Mouse (Mus musculus) heart, adult 2 months (tissue): Measurements from ENCODE around the gene Poldip3. TPM values are rescaled to one million over a fixed set of nuclear protein-coding genes. Genes with fewer than 3 reads are reported as not detected.

ENCODE experiments used
- DNase-seq, 2 experiments: peaks; one replicate each; pipeline ENCODE4 v3.0.0; 2021
- H3K27ac ChIP-seq: fragments of 200-600 bp; 2 replicates; pipeline ENCODE4 v1.8.1; 2022
- H3K27me3 ChIP-seq: fragments of 200-500 bp; 2 replicates; pipeline ENCODE4 v1.6.1; 2012; ENCODE audit warnings: mild to moderate bottlenecking, low read length, inconsistent platforms, mixed read lengths; ENCODE audit not compliant: control insufficient read depth, insufficient read depth
- H3K36me3 ChIP-seq: fragments of 200-500 bp; 2 replicates; pipeline ENCODE4 v1.6.1; 2012; ENCODE audit warnings: low read length, inconsistent platforms; ENCODE audit not compliant: control insufficient read depth, insufficient read depth
- H3K4me1 ChIP-seq: fragments of 200-500 bp; 2 replicates; pipeline ENCODE4 v1.6.1; 2011; ENCODE audit warnings: low read length; ENCODE audit not compliant: control insufficient read depth, insufficient read depth
- H3K4me3 ChIP-seq: fragments of 200-600 bp; 2 replicates; pipeline ENCODE4 v1.8.1; 2022
- H3K79me2 ChIP-seq: fragments of 200-500 bp; replicated peaks from 2 replicates; pipeline ENCODE4 v1.6.1; 2012; ENCODE audit warnings: mild to moderate bottlenecking, inconsistent platforms, low read length, moderate library complexity, mixed read lengths; ENCODE audit not compliant: control insufficient read depth, insufficient read depth
- H3K9ac ChIP-seq: fragments of 200-500 bp; 2 replicates; pipeline ENCODE4 v1.6.1; 2012; ENCODE audit warnings: low read depth, mild to moderate bottlenecking, control low read depth, inconsistent platforms, low read length, mixed read lengths
- CTCF ChIP-seq: fragments of 200-600 bp; IDR thresholded peaks from 2 replicates; pipeline ENCODE4 v1.8.1; 2022; ENCODE audit warnings: antibody characterized with exemption, mild to moderate bottlenecking, moderate library complexity
- EP300 ChIP-seq: fragments of 200-500 bp; IDR thresholded peaks from 2 replicates; pipeline ENCODE4 v1.6.1; 2011; ENCODE audit warnings: low read depth, low read length, control low read depth; ENCODE audit not compliant: insufficient read depth
- POLR2A ChIP-seq: fragments of 200-500 bp; IDR thresholded peaks from 2 replicates; pipeline ENCODE4 v1.6.1; 2011; ENCODE audit warnings: mild to moderate bottlenecking, low read depth, low read length, control low read depth; ENCODE audit not compliant: insufficient read depth
- WGBS: fragments of 180-500 bp; shearing (Covaris S2); methylation state at CpG from one replicate; pipeline ENCODE4 v1.1.7; 2018; 5-methylcytosine and 5-hydroxymethylcytosine counted together
- intact Hi-C: fragments of 180-260 bp; cut with DNase I; formaldehyde crosslinking; loops from one replicate; pipeline ENCODE4 v1.15.1; 2025
- polyA plus RNA-seq: library from polyadenylated mRNA; depleted of rRNA; stranded (reverse); fragments of >200 nt; gene quantifications from 2 replicates; pipeline ENCODE4 v1.2.3, GENCODE M21; 2012
- total RNA-seq, 2 experiments: library from RNA; stranded (reverse); gene quantifications; 2 replicates each; pipeline ENCODE4 v1.2.3; 2021

The Poldip3 gene
- total and polyA plus RNA-seq, 3 experiments = 20.0 to 24.7 (median 23.6) TPM

GRCm38 (mm10) chr15:83114106-83114505 lies 35.1 kb downstream of the Poldip3 start:
- Histone ChIP-seq H3K36me3 (no peaks in the 10 kb centered on the region), H3K4me1 (peaks cover 1% of the 10 kb centered on the region), H3K27me3 (no peaks in the 10 kb centered on the region), H3K79me2 (no peaks in the 10 kb centered on the region), H3K27ac (no peak overlapping the region), H3K4me3 (no peak overlapping the region), H3K9ac (no peak overlapping the region)
- TF ChIP-seq CTCF (no peak), POLR2A (no peak), EP300 (no peak)
- no peak for DNase-seq
- intact Hi-C loops = no loop called here
- 87% methylated on average over 9 of the region's 9 CpGs for WGBS

GRCm38 (mm10) chr15:83112898-83113297 lies 36.3 kb downstream of the Poldip3 start:
- Histone ChIP-seq H3K4me1 (peaks cover 1% of the 10 kb centered on the region), H3K27ac (no peak overlapping the region), H3K4me3 (no peak overlapping the region), H3K27me3 (no peaks in the 10 kb centered on the region), H3K36me3 (no peaks in the 10 kb centered on the region), H3K9ac (no peak overlapping the region), H3K79me2 (no peaks in the 10 kb centered on the region)
- intact Hi-C loops = loop anchor here (2.0 kb wide), 2 partner anchors 298 to 308 kb away; no protein-coding TSS in a partner anchor
- DNase-seq = peak; percentile 70 to 82
- WGBS = 10% methylated on average over 11 of the region's 11 CpGs
- TF ChIP-seq CTCF (peak; percentile 74), EP300 (0 out of 2 replicates have a peak, but pooled peaks have one; percentile 10), POLR2A (no peak)

- Histone ChIP-seq H3K4me1 (peaks cover 1% of the 10 kb centered on the region), H3K4me3 (no peak overlapping the region), H3K27ac (no peak overlapping the region), H3K36me3 (no peaks in the 10 kb centered on the region), H3K27me3 (no peaks in the 10 kb centered on the region), H3K79me2 (no peaks in the 10 kb centered on the region), H3K9ac (no peak overlapping the region)
- TF ChIP-seq CTCF (no peak), POLR2A (no peak), EP300 (no peak)
- no peak for DNase-seq
- 81% methylated on average over 7 of the region's 7 CpGs for WGBS
- intact Hi-C loops = loop anchor here (2.0 kb wide), 2 partner anchors 297 to 307 kb away; no protein-coding TSS in a partner anchor
These were observed 37.3 kb downstream of the Poldip3 start for GRCm38 (mm10) chr15:83111874-83112273.

- H3K36me3 ChIP-seq = no peaks in the 10 kb centered on the region
- H3K27me3 ChIP-seq = no peaks in the 10 kb centered on the region
- H3K9ac ChIP-seq = no peak overlapping the region
- H3K27ac ChIP-seq = no peak overlapping the region
- TF ChIP-seq CTCF = no peak
- no peak for TF ChIP-seq EP300
- no peak for TF ChIP-seq POLR2A
- H3K79me2 ChIP-seq = no peaks in the 10 kb centered on the region
- intact Hi-C loops = no loop called here
- 69% methylated on average over 6 of the region's 6 CpGs for WGBS
- no peak overlapping the region for H3K4me3 ChIP-seq
- no peak for DNase-seq
- H3K4me1 ChIP-seq = peaks cover 1% of the 10 kb centered on the region
These were observed 37.9 kb downstream of the Poldip3 start for GRCm38 (mm10) chr15:83111290-83111689.

DNA sequence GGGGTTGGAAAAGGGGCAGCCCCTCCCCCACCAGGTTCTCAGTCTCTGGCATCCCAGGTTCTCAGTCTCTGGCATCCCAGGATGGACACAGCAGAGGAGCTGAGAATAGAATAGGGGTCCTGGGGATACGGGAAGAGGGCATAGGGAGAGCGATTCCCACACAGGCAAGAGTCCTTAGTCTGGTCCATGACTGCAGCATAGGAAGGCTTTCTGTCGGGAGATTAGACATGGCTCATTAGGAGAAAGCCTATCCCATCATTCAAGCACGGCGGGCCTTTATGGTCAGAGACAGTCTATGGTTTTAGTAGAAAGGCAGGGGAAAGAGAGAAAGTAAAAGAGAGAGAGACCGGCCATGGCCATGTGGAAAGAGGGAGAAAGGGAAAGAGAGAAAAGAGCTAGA lies 41.4 kb downstream of the Poldip3 start:
- no peaks in the 10 kb centered on the region for H3K36me3 ChIP-seq
- no peak overlapping the region for H3K9ac ChIP-seq
- TF ChIP-seq CTCF (no peak), EP300 (no peak), POLR2A (no peak)
- WGBS = 81% methylated on average over 6 of the region's 6 CpGs
- intact Hi-C loops = no loop called here
- H3K27me3 ChIP-seq = no peaks in the 10 kb centered on the region
- DNase-seq = no peak
- no peaks in the 10 kb centered on the region for H3K79me2 ChIP-seq
- no peak overlapping the region for H3K4me3 ChIP-seq
- peaks cover 1% of the 10 kb centered on the region for H3K4me1 ChIP-seq
- H3K27ac ChIP-seq = no peak overlapping the region

GRCm38 (mm10) chr15:83106426-83106825 lies 42.8 kb downstream of the Poldip3 start:
- no peak for TF ChIP-seq CTCF
- TF ChIP-seq EP300 = no peak
- no peak for TF ChIP-seq POLR2A
- DNase-seq = no peak

More at GRCm38 (mm10) chr15:83106426-83106825, 42.8 kb downstream of the Poldip3 start:
- no peaks in the 10 kb centered on the region for H3K36me3 ChIP-seq
- no peaks in the 10 kb centered on the region for H3K79me2 ChIP-seq
- H3K27me3 ChIP-seq = no peaks in the 10 kb centered on the region
- no peak overlapping the region for H3K9ac ChIP-seq
- 81% methylated on average over 6 of the region's 6 CpGs for WGBS
- intact Hi-C loops = no loop called here
- no peak overlapping the region for H3K4me3 ChIP-seq
- H3K4me1 ChIP-seq = no peaks in the 10 kb centered on the region
- H3K27ac ChIP-seq = no peak overlapping the region
